Mouse (Mus musculus): ENCODE measurements around the gene Gm20824. TPM values are rescaled to one million over a fixed set of nuclear protein-coding genes. Genes with fewer than 3 reads are reported as not detected.
"Not testable (repeated sequence)": the region's sequence is repeated elsewhere in the genome, so short reads cannot be mapped to it uniquely, and the experiment has no call there.

The Gm20824 gene
- not detected in 2 replicates for polyA plus RNA-seq (2016; fragmentation: Nextera tagmentation; extraction: Ambion mirVana)

DNA sequence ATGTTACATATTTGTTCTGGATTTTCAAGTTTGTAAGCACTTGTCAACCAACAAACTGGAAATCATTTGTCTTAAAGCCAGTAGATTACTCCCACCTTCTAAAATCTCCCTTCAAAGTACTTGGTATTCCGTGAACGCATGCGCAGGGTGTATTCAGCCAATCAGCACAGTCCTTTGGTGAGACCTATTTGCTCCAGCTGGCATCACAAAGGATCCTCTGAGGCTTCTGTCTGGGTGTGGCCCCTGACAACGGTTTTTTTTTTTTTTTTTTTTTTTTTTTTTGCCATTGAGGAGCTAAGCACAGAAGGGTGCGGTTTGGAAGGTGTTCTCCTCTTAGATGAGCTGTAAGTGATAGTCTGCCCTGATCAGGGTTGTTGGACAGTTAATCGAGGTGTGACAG is at the start of gene Gm20824:
Gm20824 (plus strand) TSS at position 301 of the 400 bp plus-strand sequence.
- H3K9ac ChIP-seq (replicated peaks); H3K9me3 ChIP-seq; H3K27me3 ChIP-seq; H3K36me3 ChIP-seq; H3K4me1 ChIP-seq; H3K4me2 ChIP-seq (replicated peaks); H3K4me3 ChIP-seq; H3K27ac ChIP-seq (replicated peaks); ATAC-seq (ENCODE audit: low FRiP score, low read depth): not testable (repeated sequence)
- WGBS: no CpG with 5 or more reads among the region's 6 CpGs

Other genes with a start within 250 kb of the Gm20824 start
- not detected in 2 replicates for gene Gm20825, start 186.4 kb upstream of the Gm20824 start, polyA plus RNA-seq (2016; fragmentation: Nextera tagmentation; extraction: Ambion mirVana)

Measured in midbrain, embryonic 12.5 days (tissue).